Mouse (Mus musculus): ENCODE results near the gene B3gntl1. TPM values are rescaled to one million over a fixed set of nuclear protein-coding genes. Genes with fewer than 3 reads are reported as not detected.

Gene B3gntl1
- total and polyA plus RNA-seq, 3 experiments, result 2.2 to 7.4 (median 4.9) TPM

GRCm38 (mm10) chr11:121648166-121648565, 24.8 kb downstream of the B3gntl1 start:
- H3K9me3 ChIP-seq (replicated peaks), result no peaks in the 10 kb centered on the region
- H3K4me1 ChIP-seq (ENCODE audit: insufficient read depth, low read depth, low read length), result peaks cover 3% of the 10 kb centered on the region; the same call in 1 of the 2 replicates
- H3K27me3 ChIP-seq (ENCODE audit: insufficient read depth, low read length), result no peaks in the 10 kb centered on the region
- no peak for TF ChIP-seq GATA2 (IDR thresholded peaks at IDR 0.05; ENCODE audit: borderline replicate concordance, low read depth, low read length)
- peaks cover 70% of the 10 kb centered on the region for H3K36me3 ChIP-seq (replicated peaks)
- no peak for ATAC-seq (ENCODE audit: extremely low read depth, insufficient number of reproducible peaks, low FRiP score, poor library complexity, severe bottlenecking)
- H3K4me3 ChIP-seq (ENCODE audit: low read depth, low read length), result no peak overlapping the region
- no peak for DNase-seq (ENCODE audit: low spot score)

- no peaks in the 10 kb centered on the region for H3K27me3 ChIP-seq (ENCODE audit: insufficient read depth, low read length)
- no peak for TF ChIP-seq TAL1 (conservative IDR thresholded peaks at IDR 0.05; ENCODE audit: low read depth, low read length)
- TF ChIP-seq GATA2 (IDR thresholded peaks at IDR 0.05; ENCODE audit: borderline replicate concordance, low read depth, low read length), result no peak
- no peak for TF ChIP-seq POLR2AphosphoS5 (IDR thresholded peaks at IDR 0.05; ENCODE audit: insufficient replicate concordance, low read depth, low read length)
- no peak for TF ChIP-seq GATA1 (IDR thresholded peaks at IDR 0.05; ENCODE audit: borderline replicate concordance, low read length)
- TF ChIP-seq CTCF (IDR thresholded peaks at IDR 0.05; ENCODE audit: low read depth, low read length), result no peak
- H3K36me3 ChIP-seq (replicated peaks), result peaks cover 71% of the 10 kb centered on the region
- ATAC-seq (ENCODE audit: extremely low read depth, insufficient number of reproducible peaks, low FRiP score, poor library complexity, severe bottlenecking) (no peak), DNase-seq (ENCODE audit: low spot score) (no peak)
- no peak overlapping the region for H3K4me3 ChIP-seq (ENCODE audit: low read depth, low read length)
- H3K4me1 ChIP-seq (ENCODE audit: insufficient read depth, low read depth, low read length), result peaks cover 3% of the 10 kb centered on the region; the same call in 1 of the 2 replicates
- H3K9me3 ChIP-seq (replicated peaks), result no peaks in the 10 kb centered on the region
Observed at GRCm38 (mm10) chr11:121647321-121647720, 25.6 kb downstream of the B3gntl1 start.

- no peak overlapping the region for H3K4me3 ChIP-seq (ENCODE audit: low read depth, low read length)
- no peak for DNase-seq (ENCODE audit: low spot score)
- no peak for TF ChIP-seq TAL1 (conservative IDR thresholded peaks at IDR 0.05; ENCODE audit: low read depth, low read length)
- H3K27me3 ChIP-seq (ENCODE audit: insufficient read depth, low read length), result no peaks in the 10 kb centered on the region
- no peaks in the 10 kb centered on the region for H3K9me3 ChIP-seq (replicated peaks)
- peaks cover 70% of the 10 kb centered on the region for H3K36me3 ChIP-seq (replicated peaks)
- H3K4me1 ChIP-seq (ENCODE audit: insufficient read depth, low read depth, low read length), result peaks cover 3% of the 10 kb centered on the region; the same call in 1 of the 2 replicates
- ATAC-seq (ENCODE audit: extremely low read depth, insufficient number of reproducible peaks, low FRiP score, poor library complexity, severe bottlenecking), result no peak
Observed at GRCm38 (mm10) chr11:121645394-121645793, 27.6 kb downstream of the B3gntl1 start.

GRCm38 (mm10) chr11:121641501-121642145, 31.3 kb downstream of the B3gntl1 start:
- peaks cover 57% of the 10 kb centered on the region for H3K36me3 ChIP-seq (replicated peaks)
- no peak for ATAC-seq (ENCODE audit: extremely low read depth, insufficient number of reproducible peaks, low FRiP score, poor library complexity, severe bottlenecking)
- H3K27me3 ChIP-seq (ENCODE audit: insufficient read depth, low read length), result no peaks in the 10 kb centered on the region
- no peak overlapping the region for H3K4me3 ChIP-seq (ENCODE audit: low read depth, low read length)
- no peak for DNase-seq (ENCODE audit: low spot score)
- peaks cover 3% of the 10 kb centered on the region; the same call in 1 of the 2 replicates for H3K4me1 ChIP-seq (ENCODE audit: insufficient read depth, low read depth, low read length)
- H3K9me3 ChIP-seq (replicated peaks), result no peaks in the 10 kb centered on the region
- TF ChIP-seq CTCF (IDR thresholded peaks at IDR 0.05; ENCODE audit: low read depth, low read length) (no peak), TAL1 (conservative IDR thresholded peaks at IDR 0.05; ENCODE audit: low read depth, low read length) (no peak), GATA2 (IDR thresholded peaks at IDR 0.05; ENCODE audit: borderline replicate concordance, low read depth, low read length) (no peak), GATA1 (IDR thresholded peaks at IDR 0.05; ENCODE audit: borderline replicate concordance, low read length) (no peak), POLR2AphosphoS5 (IDR thresholded peaks at IDR 0.05; ENCODE audit: insufficient replicate concordance, low read depth, low read length) (no peak)

- H3K9me3 ChIP-seq (replicated peaks), result no peaks in the 10 kb centered on the region
- TF ChIP-seq CTCF (IDR thresholded peaks at IDR 0.05; ENCODE audit: low read depth, low read length) (no peak), TAL1 (conservative IDR thresholded peaks at IDR 0.05; ENCODE audit: low read depth, low read length) (no peak), GATA1 (IDR thresholded peaks at IDR 0.05; ENCODE audit: borderline replicate concordance, low read length) (no peak), POLR2AphosphoS5 (IDR thresholded peaks at IDR 0.05; ENCODE audit: insufficient replicate concordance, low read depth, low read length) (no peak), GATA2 (IDR thresholded peaks at IDR 0.05; ENCODE audit: borderline replicate concordance, low read depth, low read length) (no peak)
- no peak overlapping the region for H3K4me3 ChIP-seq (ENCODE audit: low read depth, low read length)
- no peaks in the 10 kb centered on the region for H3K27me3 ChIP-seq (ENCODE audit: insufficient read depth, low read length)
- no peaks in the 10 kb centered on the region for H3K4me1 ChIP-seq (ENCODE audit: insufficient read depth, low read depth, low read length)
- peaks cover 65% of the 10 kb centered on the region for H3K36me3 ChIP-seq (replicated peaks)
- no peak for ATAC-seq (ENCODE audit: extremely low read depth, insufficient number of reproducible peaks, low FRiP score, poor library complexity, severe bottlenecking)
- DNase-seq (ENCODE audit: low spot score), result no peak
Observed at GRCm38 (mm10) chr11:121636646-121637045, 36.3 kb downstream of the B3gntl1 start.

GRCm38 (mm10) chr11:121631410-121631809, 41.5 kb downstream of the B3gntl1 start:
- DNase-seq (ENCODE audit: low spot score) (no peak), ATAC-seq (ENCODE audit: extremely low read depth, insufficient number of reproducible peaks, low FRiP score, poor library complexity, severe bottlenecking) (no peak)
- H3K4me3 ChIP-seq (ENCODE audit: low read depth, low read length), result no peak overlapping the region
- H3K27me3 ChIP-seq (ENCODE audit: insufficient read depth, low read length), result no peaks in the 10 kb centered on the region
- no peaks in the 10 kb centered on the region for H3K4me1 ChIP-seq (ENCODE audit: insufficient read depth, low read depth, low read length)
- H3K9me3 ChIP-seq (replicated peaks), result no peaks in the 10 kb centered on the region
- TF ChIP-seq GATA1 (IDR thresholded peaks at IDR 0.05; ENCODE audit: borderline replicate concordance, low read length) (no peak), TAL1 (conservative IDR thresholded peaks at IDR 0.05; ENCODE audit: low read depth, low read length) (no peak), POLR2AphosphoS5 (IDR thresholded peaks at IDR 0.05; ENCODE audit: insufficient replicate concordance, low read depth, low read length) (no peak), GATA2 (IDR thresholded peaks at IDR 0.05; ENCODE audit: borderline replicate concordance, low read depth, low read length) (no peak), CTCF (IDR thresholded peaks at IDR 0.05; ENCODE audit: low read depth, low read length) (no peak)
- peaks cover 83% of the 10 kb centered on the region for H3K36me3 ChIP-seq (replicated peaks)

GRCm38 (mm10) chr11:121630406-121630805, 42.5 kb downstream of the B3gntl1 start:
- Histone ChIP-seq H3K4me1 (ENCODE audit: insufficient read depth, low read depth, low read length) (no peaks in the 10 kb centered on the region), H3K9me3 (replicated peaks) (no peaks in the 10 kb centered on the region), H3K27me3 (ENCODE audit: insufficient read depth, low read length) (no peaks in the 10 kb centered on the region), H3K36me3 (replicated peaks) (peaks cover 82% of the 10 kb centered on the region), H3K4me3 (ENCODE audit: low read depth, low read length) (no peak overlapping the region)
- DNase-seq (ENCODE audit: low spot score), result no peak
- TF ChIP-seq CTCF (IDR thresholded peaks at IDR 0.05; ENCODE audit: low read depth, low read length) (no peak; the same call in 1 of the 2 replicates), POLR2AphosphoS5 (IDR thresholded peaks at IDR 0.05; ENCODE audit: insufficient replicate concordance, low read depth, low read length) (no peak), GATA2 (IDR thresholded peaks at IDR 0.05; ENCODE audit: borderline replicate concordance, low read depth, low read length) (no peak), TAL1 (conservative IDR thresholded peaks at IDR 0.05; ENCODE audit: low read depth, low read length) (no peak), GATA1 (IDR thresholded peaks at IDR 0.05; ENCODE audit: borderline replicate concordance, low read length) (no peak)
- ATAC-seq (ENCODE audit: extremely low read depth, insufficient number of reproducible peaks, low FRiP score, poor library complexity, severe bottlenecking), result no peak

Measured in G1E (cell line).